Mouse (Mus musculus) neural tube, embryonic 14.5 days (tissue): ENCODE data around the gene Nfe2l3. TPM values are rescaled to one million over a fixed set of nuclear protein-coding genes. Genes with fewer than 3 reads are reported as not detected.
A peak's percentile ranks its signal among the peaks of the same experiment; 100 is the strongest.

ENCODE experiments used
- ATAC-seq: fragments of 200-750 bp; cut with Nextera tagmentation; 2 replicates; pipeline ENCODE4 v1.8.0; 2017; ENCODE audit warnings: low read depth, mild to moderate bottlenecking, moderate TSS enrichment, moderate library complexity
- H3K27ac ChIP-seq: fragments of 300-500 bp; sonication (generic); 2 replicates; pipeline ENCODE4 v1.5.1; 2014; ENCODE audit warnings: low read depth, mild to moderate bottlenecking, control low read depth, low read length, moderate library complexity, mixed read lengths
- H3K27me3 ChIP-seq: fragments of 300-500 bp; sonication (generic); 2 replicates; pipeline ENCODE4 v1.6.1; 2014; ENCODE audit warnings: low read length; ENCODE audit not compliant: control insufficient read depth, insufficient read depth
- H3K36me3 ChIP-seq: fragments of 300-500 bp; sonication (generic); 2 replicates; pipeline ENCODE4 v1.6.1; 2014; ENCODE audit warnings: low read length, mixed read lengths; ENCODE audit not compliant: control insufficient read depth, insufficient read depth
- H3K4me1 ChIP-seq: fragments of 300-500 bp; sonication (generic); 2 replicates; pipeline ENCODE4 v1.6.1; 2014; ENCODE audit warnings: low read length; ENCODE audit not compliant: control insufficient read depth, insufficient read depth
- H3K4me2 ChIP-seq: fragments of 300-500 bp; sonication (generic); 2 replicates; pipeline ENCODE4 v1.6.1; 2014; ENCODE audit warnings: mild to moderate bottlenecking, low read depth, low read length, control low read depth
- H3K4me3 ChIP-seq: fragments of 300-500 bp; sonication (generic); 2 replicates; pipeline ENCODE4 v1.5.1; 2014; ENCODE audit warnings: low read depth, low read length, control low read depth, mixed read lengths
- H3K9ac ChIP-seq: fragments of 300-500 bp; sonication (generic); replicated peaks from 2 replicates; pipeline ENCODE4 v1.6.1; 2014; ENCODE audit warnings: low read depth, mild to moderate bottlenecking, control low read depth, low read length, mixed read lengths
- H3K9me3 ChIP-seq: fragments of 300-500 bp; sonication (generic); 2 replicates; pipeline ENCODE4 v1.6.1; 2016; ENCODE audit warnings: low read length; ENCODE audit not compliant: control insufficient read depth
- WGBS: fragments of 180-500 bp; shearing (Covaris S2); extraction: QIAGEN DNeasy Blood & Tissue Kit; methylation state at CpG from one replicate; pipeline ENCODE4 v1.1.7; 2014; 5-methylcytosine and 5-hydroxymethylcytosine counted together
- polyA plus RNA-seq: library from polyadenylated mRNA; unstranded; fragments of >200 nt; fragmentation: Nextera tagmentation; extraction: Ambion mirVana; gene quantifications from 2 replicates; pipeline ENCODE4 v1.2.1, GENCODE M21; 2014

Nfe2l3 gene
- polyA plus RNA-seq, 1 experiment from 2014 or later, result 4.6 TPM

GRCm38 (mm10) chr6:51459313-51460020, 27.0 kb downstream of the Nfe2l3 start:
- no peak overlapping the region for H3K4me3 ChIP-seq
- ATAC-seq, result peak; percentile 58
- no peak overlapping the region for H3K4me2 ChIP-seq
- no peak overlapping the region for H3K27ac ChIP-seq
- H3K36me3 ChIP-seq, result peaks cover 52% of the 10 kb centered on the region
- no peaks in the 10 kb centered on the region for H3K27me3 ChIP-seq
- H3K4me1 ChIP-seq, result no peaks in the 10 kb centered on the region; the same call in 1 of the 2 replicates
- no peak overlapping the region for H3K9ac ChIP-seq
- WGBS, result 38% methylated on average over 5 of the region's 5 CpGs
- H3K9me3 ChIP-seq, result no peaks in the 10 kb centered on the region

GRCm38 (mm10) chr6:51460021-51460360, 27.5 kb downstream of the Nfe2l3 start:
- Histone ChIP-seq H3K27ac (no peak overlapping the region), H3K27me3 (no peaks in the 10 kb centered on the region), H3K36me3 (peaks cover 56% of the 10 kb centered on the region), H3K4me3 (no peak overlapping the region), H3K9me3 (no peaks in the 10 kb centered on the region), H3K9ac (no peak overlapping the region), H3K4me2 (no peak overlapping the region), H3K4me1 (no peaks in the 10 kb centered on the region; the same call in 1 of the 2 replicates)
- 76% methylated on average over 4 of the region's 4 CpGs for WGBS
- no peak for ATAC-seq

- peaks cover 60% of the 10 kb centered on the region for H3K36me3 ChIP-seq
- 83% methylated on average over 3 of the region's 3 CpGs for WGBS
- no peak overlapping the region for H3K4me2 ChIP-seq
- peaks cover under 1% of the 10 kb centered on the region; the same call in 1 of the 2 replicates for H3K4me1 ChIP-seq
- ATAC-seq, result no peak
- H3K9me3 ChIP-seq, result no peaks in the 10 kb centered on the region
- no peak overlapping the region for H3K27ac ChIP-seq
- no peaks in the 10 kb centered on the region for H3K27me3 ChIP-seq
- no peak overlapping the region for H3K4me3 ChIP-seq
- H3K9ac ChIP-seq, result no peak overlapping the region
Observed at GRCm38 (mm10) chr6:51460363-51460762, 27.9 kb downstream of the Nfe2l3 start.

GRCm38 (mm10) chr6:51467649-51468048, 35.2 kb downstream of the Nfe2l3 start:
- Histone ChIP-seq H3K4me1 (peaks cover 27% of the 10 kb centered on the region), H3K4me2 (peak overlapping the region; percentile 62), H3K4me3 (peak overlapping the region; percentile 100), H3K36me3 (peaks cover 42% of the 10 kb centered on the region), H3K27me3 (no peaks in the 10 kb centered on the region; the same call in 1 of the 2 replicates), H3K9me3 (no peaks in the 10 kb centered on the region), H3K9ac (0 out of 2 replicates have a peak overlapping the region, but pooled peaks have one; percentile 41), H3K27ac (no peak overlapping the region)
- under 1% methylated on average over 2 of the region's 2 CpGs for WGBS
- ATAC-seq, result no peak

GRCm38 (mm10) chr6:51468891-51469561, 36.6 kb downstream of the Nfe2l3 start:
- Histone ChIP-seq H3K9ac (peak overlapping the region; percentile 100), H3K27ac (peak overlapping the region; percentile 100), H3K4me2 (peak overlapping the region; percentile 62), H3K27me3 (no peaks in the 10 kb centered on the region; the same call in 1 of the 2 replicates), H3K4me1 (peaks cover 31% of the 10 kb centered on the region), H3K4me3 (peak overlapping the region; percentile 100), H3K36me3 (peaks cover 29% of the 10 kb centered on the region), H3K9me3 (no peaks in the 10 kb centered on the region)
- WGBS, result under 1% methylated on average over 63 of the region's 63 CpGs
- peak; percentile 28 for ATAC-seq

- H3K9me3 ChIP-seq, result no peaks in the 10 kb centered on the region
- H3K4me2 ChIP-seq, result peak within 1 kb of the TSS; percentile 62
- H3K27ac ChIP-seq, result peak within 1 kb of the TSS; percentile 100
- ATAC-seq, result peak; percentile 92
- no peaks in the 10 kb centered on the region; the same call in 1 of the 2 replicates for H3K27me3 ChIP-seq
- H3K36me3 ChIP-seq, result peaks cover 24% of the 10 kb centered on the region
- WGBS, result under 1% methylated on average over 63 of the region's 63 CpGs
- H3K4me3 ChIP-seq, result peak within 1 kb of the TSS; percentile 100
- H3K9ac ChIP-seq, result peak within 1 kb of the TSS; percentile 100
- peaks cover 31% of the 10 kb centered on the region for H3K4me1 ChIP-seq
Observed at GRCm38 (mm10) chr6:51469715-51470310, 37.3 kb downstream of the Nfe2l3 start, which contains the start of gene Hnrnpa2b1. TSS of gene Hnrnpa2b1 (minus strand) at chr6:51469894.

- WGBS, result under 1% methylated on average over 87 of the region's 99 CpGs
- no peaks in the 10 kb centered on the region; the same call in 1 of the 2 replicates for H3K27me3 ChIP-seq
- peaks cover 17% of the 10 kb centered on the region for H3K36me3 ChIP-seq
Observed at GRCm38 (mm10) chr6:51470311-51471178, 38.1 kb downstream of the Nfe2l3 start, which contains the start of gene Cbx3. TSS of gene Cbx3 (plus strand) at chr6:51470360.

GRCm38 (mm10) chr6:51471179-51471505, 38.7 kb downstream of the Nfe2l3 start:
- Histone ChIP-seq H3K9ac (peak overlapping the region; percentile 100), H3K4me1 (peaks cover 22% of the 10 kb centered on the region), H3K4me3 (peak overlapping the region; percentile 100), H3K4me2 (peak overlapping the region; percentile 59), H3K27ac (peak overlapping the region; percentile 100), H3K9me3 (no peaks in the 10 kb centered on the region), H3K36me3 (peaks cover 16% of the 10 kb centered on the region), H3K27me3 (no peaks in the 10 kb centered on the region; the same call in 1 of the 2 replicates)
- no peak for ATAC-seq
- WGBS, result 0% methylated on average over 10 of the region's 10 CpGs

More at GRCm38 (mm10) chr6:51470311-51471178, 38.1 kb downstream of the Nfe2l3 start, which contains the start of gene Cbx3:
- peaks cover 28% of the 10 kb centered on the region for H3K4me1 ChIP-seq
- peak within 1 kb of the TSS; percentile 59 for H3K4me2 ChIP-seq
- ATAC-seq, result peak; percentile 76
- peak within 1 kb of the TSS; percentile 100 for H3K27ac ChIP-seq
- H3K9ac ChIP-seq, result peak within 1 kb of the TSS; percentile 100
- peak within 1 kb of the TSS; percentile 100 for H3K4me3 ChIP-seq
- H3K9me3 ChIP-seq, result no peaks in the 10 kb centered on the region
